Mouse (Mus musculus) retina, adult 2 months (tissue): ENCODE results near the gene Arhgef33.
A peak's percentile ranks its signal among the peaks of the same experiment; 100 is the strongest.
"Not testable (repeated sequence)": the region's sequence is repeated elsewhere in the genome, so short reads cannot be mapped to it uniquely, and the experiment has no call there.

ENCODE experiments used
- DNase-seq: peaks from one replicate; pipeline ENCODE4 v3.0.0-alpha.2; 2012; ENCODE audit warnings: low read depth, low spot score

Gene Arhgef33

GRCm38 (mm10) chr17:80307251-80307650, at the start of gene Arhgef33:
Arhgef33 (plus strand) TSS chr17:80307407.
- no peak for DNase-seq

- no peak for DNase-seq
These were observed 40.1 kb upstream of the Arhgef33 start for GRCm38 (mm10) chr17:80267065-80267464.

- no peak for DNase-seq
These were observed 39.1 kb upstream of the Arhgef33 start for GRCm38 (mm10) chr17:80268151-80268550.

- not testable (repeated sequence) for DNase-seq
These were observed 36.6 kb upstream of the Arhgef33 start for GRCm38 (mm10) chr17:80270622-80271021.

GRCm38 (mm10) chr17:80278255-80278654, 29.0 kb upstream of the Arhgef33 start:
- no peak for DNase-seq

GRCm38 (mm10) chr17:80279340-80280070, 27.7 kb upstream of the Arhgef33 start:
- no peak for DNase-seq

- no peak for DNase-seq
These were observed 22.8 kb upstream of the Arhgef33 start for GRCm38 (mm10) chr17:80284446-80284845.

GRCm38 (mm10) chr17:80288012-80288411, 19.2 kb upstream of the Arhgef33 start:
- DNase-seq: no peak

- DNase-seq: no peak
These were observed 17.7 kb upstream of the Arhgef33 start for GRCm38 (mm10) chr17:80289280-80290073.

- peak; percentile 88 for DNase-seq
These were observed 17.0 kb upstream of the Arhgef33 start, which contains the start of the genes Morn2 and Dhx57 for GRCm38 (mm10) chr17:80290074-80290657. Morn2 (plus strand) TSS chr17:80290203. Dhx57 (minus strand) TSS chr17:80290476.

- DNase-seq: no peak
These were observed 16.1 kb upstream of the Arhgef33 start for GRCm38 (mm10) chr17:80291148-80291547.

GRCm38 (mm10) chr17:80295258-80295657, 11.9 kb upstream of the Arhgef33 start:
- no peak for DNase-seq

- no peak for DNase-seq
These were observed 8.4 kb upstream of the Arhgef33 start for GRCm38 (mm10) chr17:80298844-80299243.

GRCm38 (mm10) chr17:80311761-80312160, 4.6 kb downstream of the Arhgef33 start:
- no peak for DNase-seq

GRCm38 (mm10) chr17:80312405-80312804, 5.2 kb downstream of the Arhgef33 start:
- no peak for DNase-seq

- DNase-seq: no peak
These were observed 15.0 kb downstream of the Arhgef33 start for GRCm38 (mm10) chr17:80322228-80322627.

GRCm38 (mm10) chr17:80323015-80323414, 15.8 kb downstream of the Arhgef33 start:
- DNase-seq: no peak

- DNase-seq: no peak
These were observed 16.5 kb downstream of the Arhgef33 start for GRCm38 (mm10) chr17:80323658-80324057.

- no peak for DNase-seq
These were observed 17.3 kb downstream of the Arhgef33 start for GRCm38 (mm10) chr17:80324521-80324920.

GRCm38 (mm10) chr17:80325456-80325855, 18.2 kb downstream of the Arhgef33 start:
- no peak for DNase-seq

GRCm38 (mm10) chr17:80326431-80326830, 19.2 kb downstream of the Arhgef33 start:
- no peak for DNase-seq

- no peak for DNase-seq
These were observed 25.2 kb downstream of the Arhgef33 start for GRCm38 (mm10) chr17:80332386-80332785.
